Mouse (Mus musculus) lung, postnatal 0 days (tissue): ENCODE measurements around the gene Fam129b. TPM values are rescaled to one million over a fixed set of nuclear protein-coding genes. Genes with fewer than 3 reads are reported as not detected.

Experiments
- ATAC-seq: fragments of 200-750 bp; cut with Nextera tagmentation; 2 replicates; pipeline ENCODE4 v1.8.0; 2017; ENCODE audit warnings: moderate library complexity
- DNase-seq: peaks from one replicate; pipeline ENCODE4 v3.0.0-alpha.2; 2016; ENCODE audit warnings: low spot score
- H3K27ac ChIP-seq: fragments of 300-500 bp; sonication (generic); 2 replicates; pipeline ENCODE4 v1.5.1; 2014; ENCODE audit warnings: antibody characterized with exemption, mild to moderate bottlenecking, low read length, mixed read lengths
- H3K27me3 ChIP-seq: fragments of 300-500 bp; sonication (generic); replicated peaks from 2 replicates; pipeline ENCODE4 v1.6.1; 2014; ENCODE audit warnings: low read length, mixed read lengths; ENCODE audit not compliant: insufficient read depth
- H3K36me3 ChIP-seq: fragments of 300-500 bp; sonication (generic); 2 replicates; pipeline ENCODE4 v1.6.1; 2014; ENCODE audit warnings: low read length, mixed read lengths; ENCODE audit not compliant: insufficient read depth
- H3K4me1 ChIP-seq: fragments of 300-500 bp; sonication (generic); 2 replicates; pipeline ENCODE4 v1.6.1; 2014; ENCODE audit warnings: antibody characterized with exemption, low read depth, low read length, mixed read lengths; ENCODE audit not compliant: insufficient read depth
- H3K4me2 ChIP-seq: fragments of 300-500 bp; sonication (generic); replicated peaks from 2 replicates; pipeline ENCODE4 v1.6.1; 2014; ENCODE audit warnings: low read depth, mild to moderate bottlenecking, low read length, moderate library complexity, mixed read lengths
- H3K4me3 ChIP-seq: fragments of 300-500 bp; sonication (generic); 2 replicates; pipeline ENCODE4 v1.5.1; 2014; ENCODE audit warnings: low read depth, low read length
- H3K9ac ChIP-seq: fragments of 300-500 bp; sonication (generic); replicated peaks from 2 replicates; pipeline ENCODE4 v1.6.1; 2014; ENCODE audit warnings: low read depth, mild to moderate bottlenecking
- H3K9me3 ChIP-seq: fragments of 300-500 bp; sonication (generic); 2 replicates; pipeline ENCODE4 v1.6.1; 2016; ENCODE audit warnings: low read length, mixed read lengths
- CTCF ChIP-seq: IDR thresholded peaks from 2 replicates; pipeline ENCODE4 v1.5.1; 2016; ENCODE audit warnings: antibody characterized with exemption, mild to moderate bottlenecking
- EP300 ChIP-seq: IDR thresholded peaks from 2 replicates; pipeline ENCODE4 v1.6.1; 2016; ENCODE audit warnings: antibody characterized with exemption, mild to moderate bottlenecking, control low read depth
- WGBS: fragments of 180-500 bp; shearing (Covaris S2); extraction: QIAGEN DNeasy Blood & Tissue Kit; methylation state at CpG from one replicate; pipeline ENCODE4 v1.1.7; 2014; 5-methylcytosine and 5-hydroxymethylcytosine counted together
- polyA plus RNA-seq: library from polyadenylated mRNA; unstranded; fragments of >200 nt; fragmentation: Nextera tagmentation; extraction: Ambion mirVana; gene quantifications from 2 replicates; pipeline ENCODE4 v1.2.1, GENCODE M21; 2015

Gene Fam129b
- polyA plus RNA-seq, 1 experiment from 2014 or later: 121 TPM

- no peak overlapping the region for H3K4me3 ChIP-seq
These were observed 6.5 kb downstream of the Fam129b start for GRCm38 (mm10) chr2:32882283-32883043.

DNA sequence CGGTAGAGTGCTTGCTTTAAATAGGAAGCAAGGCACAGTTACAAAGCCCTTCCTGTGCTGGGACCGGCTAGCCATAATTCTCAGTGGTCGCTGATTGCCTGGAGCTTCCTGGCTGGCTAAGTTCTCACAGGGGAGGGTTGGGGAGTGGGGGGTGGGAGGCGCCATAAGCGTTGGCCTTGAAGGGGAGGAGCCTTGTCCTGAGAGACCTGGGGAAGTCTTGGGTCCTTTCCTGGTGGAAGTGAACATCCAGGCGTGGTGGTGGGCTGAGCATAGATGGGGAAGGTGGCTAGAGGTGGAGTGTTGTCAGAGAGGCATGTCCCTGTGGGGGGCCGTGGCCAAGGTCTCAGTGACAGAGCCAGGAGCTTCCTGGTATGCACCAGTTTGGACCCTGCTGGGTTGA, 8.8 kb downstream of the Fam129b start:
- no peak overlapping the region for H3K4me2 ChIP-seq
- peaks cover 52% of the 10 kb centered on the region for H3K4me1 ChIP-seq
- H3K9ac ChIP-seq: no peak overlapping the region

More at GRCm38 (mm10) chr2:32882283-32883043, 6.5 kb downstream of the Fam129b start:
- Histone ChIP-seq H3K9ac (no peak overlapping the region), H3K4me1 (peaks cover 40% of the 10 kb centered on the region), H3K9me3 (no peaks in the 10 kb centered on the region), H3K36me3 (no peaks in the 10 kb centered on the region), H3K4me2 (peak overlapping the region; percentile 36), H3K27me3 (no peaks in the 10 kb centered on the region), H3K27ac (peak overlapping the region; percentile 96)
- peak; percentile 91 for DNase-seq
- TF ChIP-seq CTCF (no peak), EP300 (peak; percentile 43; the same call in 1 of the 2 replicates)
- peak; percentile 38 for ATAC-seq
- 13% methylated on average over 11 of the region's 21 CpGs for WGBS

GRCm38 (mm10) chr2:32888029-32888428, 12.1 kb downstream of the Fam129b start:
- no peak overlapping the region for H3K9ac ChIP-seq
- DNase-seq (no peak), ATAC-seq (peak; percentile 14)
- no peak overlapping the region for H3K4me2 ChIP-seq
- TF ChIP-seq CTCF (no peak), EP300 (no peak)
- H3K27me3 ChIP-seq: no peaks in the 10 kb centered on the region
- no peaks in the 10 kb centered on the region for H3K36me3 ChIP-seq
- peak overlapping the region; percentile 43 for H3K27ac ChIP-seq
- H3K4me1 ChIP-seq: peaks cover 38% of the 10 kb centered on the region
- no peak overlapping the region for H3K4me3 ChIP-seq
- WGBS: 7% methylated on average over 9 of the region's 9 CpGs
- no peaks in the 10 kb centered on the region for H3K9me3 ChIP-seq

More for the DNA sequence above, 8.8 kb downstream of the Fam129b start:
- DNase-seq: peak; percentile 54
- Histone ChIP-seq H3K27ac (0 out of 2 replicates have a peak overlapping the region, but pooled peaks have one; percentile 16), H3K9me3 (no peaks in the 10 kb centered on the region), H3K4me3 (no peak overlapping the region), H3K27me3 (no peaks in the 10 kb centered on the region), H3K36me3 (no peaks in the 10 kb centered on the region)
- TF ChIP-seq CTCF (no peak), EP300 (no peak)
- no peak for ATAC-seq
- 15% methylated on average over 7 of the region's 7 CpGs for WGBS

- no peak overlapping the region for H3K4me3 ChIP-seq
- DNase-seq (no peak), ATAC-seq (no peak)
- no peaks in the 10 kb centered on the region for H3K27me3 ChIP-seq
- no peaks in the 10 kb centered on the region for H3K36me3 ChIP-seq
- WGBS: 9% methylated on average over 3 of the region's 3 CpGs
- H3K9me3 ChIP-seq: no peaks in the 10 kb centered on the region
- TF ChIP-seq CTCF (no peak), EP300 (no peak)
- H3K27ac ChIP-seq: peak overlapping the region; percentile 43
- H3K9ac ChIP-seq: no peak overlapping the region
- no peak overlapping the region for H3K4me2 ChIP-seq
- peaks cover 36% of the 10 kb centered on the region for H3K4me1 ChIP-seq
These were observed 12.6 kb downstream of the Fam129b start for GRCm38 (mm10) chr2:32888551-32888950.

- WGBS: 65% methylated on average over 3 of the region's 3 CpGs
- ATAC-seq (no peak), DNase-seq (no peak)
- no peak overlapping the region for H3K9ac ChIP-seq
- H3K4me2 ChIP-seq: no peak overlapping the region
- peak overlapping the region; percentile 75; the same call in 1 of the 2 replicates for H3K27ac ChIP-seq
- TF ChIP-seq CTCF (no peak), EP300 (no peak)
- no peak overlapping the region for H3K4me3 ChIP-seq
- H3K36me3 ChIP-seq: peaks cover 5% of the 10 kb centered on the region
- H3K9me3 ChIP-seq: no peaks in the 10 kb centered on the region
- no peaks in the 10 kb centered on the region for H3K27me3 ChIP-seq
- peaks cover 30% of the 10 kb centered on the region for H3K4me1 ChIP-seq
These were observed 14.4 kb downstream of the Fam129b start for GRCm38 (mm10) chr2:32890280-32890679.

- H3K27me3 ChIP-seq: no peaks in the 10 kb centered on the region
- ATAC-seq (peak; percentile 61), DNase-seq (peak; percentile 65)
- H3K9me3 ChIP-seq: no peaks in the 10 kb centered on the region
- 37% methylated on average over 9 of the region's 9 CpGs for WGBS
- H3K4me3 ChIP-seq: no peak overlapping the region
- no peak overlapping the region for H3K4me2 ChIP-seq
- H3K9ac ChIP-seq: no peak overlapping the region
- peaks cover 5% of the 10 kb centered on the region for H3K36me3 ChIP-seq
- peak overlapping the region; percentile 75 for H3K27ac ChIP-seq
- TF ChIP-seq CTCF (no peak), EP300 (no peak)
- H3K4me1 ChIP-seq: peaks cover 39% of the 10 kb centered on the region
These were observed 15.4 kb downstream of the Fam129b start for GRCm38 (mm10) chr2:32891278-32891677.
